Mouse (Mus musculus): ENCODE data around the gene Psg20. TPM values are rescaled to one million over a fixed set of nuclear protein-coding genes. Genes with fewer than 3 reads are reported as not detected.
"Not testable (repeated sequence)": the region's sequence is repeated elsewhere in the genome, so short reads cannot be mapped to it uniquely, and the experiment has no call there.

Psg20 gene
- polyA plus RNA-seq (2012; rRNA removed), result not detected in 2 replicates

DNA sequence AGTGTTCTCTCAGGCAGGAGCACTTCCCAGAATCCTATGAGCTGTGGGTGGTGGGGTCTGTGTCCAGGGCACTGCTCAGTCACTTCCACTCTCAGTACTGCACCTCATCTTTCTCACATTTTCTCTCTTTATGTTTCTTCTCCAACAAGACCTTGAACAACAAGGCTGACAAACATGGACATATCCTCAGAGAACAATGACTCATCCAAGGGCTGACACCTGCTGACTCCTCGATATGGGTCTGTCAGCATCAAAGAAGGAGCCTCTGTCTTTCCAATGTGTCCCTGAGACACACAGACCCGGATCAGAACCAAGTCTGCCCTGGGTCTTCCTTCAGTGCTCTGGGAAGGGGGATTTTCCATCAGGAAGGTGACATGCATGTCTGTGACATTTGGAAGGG, at the start of gene Psg20:
Psg20 (minus strand) TSS at position 101 of the 400 bp plus-strand sequence.
- Histone ChIP-seq H3K4me3 (ENCODE audit: control insufficient read depth, low read depth, low read length) (no peak within 1 kb of the TSS), H3K4me1 (ENCODE audit: control insufficient read depth, insufficient read depth, low read length) (no peaks in the 10 kb centered on the region), H3K36me3 (ENCODE audit: control insufficient read depth, insufficient read depth, low read length) (no peaks in the 10 kb centered on the region), H3K27ac (ENCODE audit: control insufficient read depth, insufficient read depth, low read depth, low read length) (no peak within 1 kb of the TSS), H3K27me3 (ENCODE audit: control insufficient read depth, insufficient read depth, low read length) (no peaks in the 10 kb centered on the region)
- TF ChIP-seq CTCF (IDR thresholded peaks at IDR 0.05; ENCODE audit: control insufficient read depth, insufficient read depth, insufficient replicate concordance, low read depth, low read length) (no peak), POLR2A (IDR thresholded peaks at IDR 0.05; ENCODE audit: control insufficient read depth, low read depth, low read length) (no peak)

DNA sequence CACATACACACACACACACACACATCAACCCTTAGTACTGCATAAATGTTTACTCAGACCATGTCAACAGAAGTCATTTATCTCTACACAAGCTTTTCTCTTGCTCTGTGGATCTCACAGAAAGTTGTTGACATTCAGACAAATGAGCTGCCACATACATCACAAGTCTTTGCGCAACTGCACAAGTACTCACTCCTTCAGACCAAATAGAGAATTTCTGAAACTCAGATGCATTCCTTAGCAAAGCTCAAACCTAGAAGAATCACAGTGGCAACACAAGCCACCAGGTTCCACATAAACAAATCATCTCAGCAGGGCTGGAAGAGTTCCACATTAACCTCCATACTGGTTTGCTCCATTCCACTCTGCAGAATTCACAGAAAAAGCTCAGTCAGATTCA, 48.5 kb upstream of the Psg20 start:
- Histone ChIP-seq H3K36me3 (ENCODE audit: control insufficient read depth, insufficient read depth, low read length) (no peaks in the 10 kb centered on the region), H3K4me1 (ENCODE audit: control insufficient read depth, insufficient read depth, low read length) (no peaks in the 10 kb centered on the region), H3K4me3 (ENCODE audit: control insufficient read depth, low read depth, low read length) (no peak overlapping the region), H3K27ac (ENCODE audit: control insufficient read depth, insufficient read depth, low read depth, low read length) (no peak overlapping the region), H3K27me3 (ENCODE audit: control insufficient read depth, insufficient read depth, low read length) (no peaks in the 10 kb centered on the region)
- TF ChIP-seq POLR2A (IDR thresholded peaks at IDR 0.05; ENCODE audit: control insufficient read depth, low read depth, low read length), result no peak
- no peak for TF ChIP-seq CTCF (IDR thresholded peaks at IDR 0.05; ENCODE audit: control insufficient read depth, insufficient read depth, insufficient replicate concordance, low read depth, low read length)

DNA sequence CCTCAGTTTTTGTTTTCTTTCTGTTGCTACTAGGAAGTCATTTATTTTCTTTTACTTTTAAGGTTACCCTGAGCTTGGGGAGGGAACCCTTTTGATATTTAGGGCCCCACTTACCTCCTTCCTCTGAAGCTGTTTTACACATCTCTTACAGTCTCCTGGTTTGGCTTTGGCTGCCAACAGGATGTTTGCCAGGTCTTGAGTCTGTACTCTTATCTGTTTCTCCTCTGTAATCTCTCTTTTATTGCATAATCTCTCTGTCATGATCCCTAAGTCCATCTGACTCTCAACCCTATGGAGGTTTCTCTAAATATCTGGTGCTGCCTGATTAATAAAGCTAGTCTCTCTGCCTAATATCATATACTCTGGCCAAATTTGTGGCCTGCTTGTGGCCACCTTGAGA, 47.1 kb upstream of the Psg20 start:
- Histone ChIP-seq H3K4me3 (ENCODE audit: control insufficient read depth, low read depth, low read length) (no peak overlapping the region), H3K4me1 (ENCODE audit: control insufficient read depth, insufficient read depth, low read length) (no peaks in the 10 kb centered on the region), H3K27ac (ENCODE audit: control insufficient read depth, insufficient read depth, low read depth, low read length) (no peak overlapping the region), H3K27me3 (ENCODE audit: control insufficient read depth, insufficient read depth, low read length) (no peaks in the 10 kb centered on the region), H3K36me3 (ENCODE audit: control insufficient read depth, insufficient read depth, low read length) (no peaks in the 10 kb centered on the region)
- no peak for TF ChIP-seq CTCF (IDR thresholded peaks at IDR 0.05; ENCODE audit: control insufficient read depth, insufficient read depth, insufficient replicate concordance, low read depth, low read length)
- TF ChIP-seq POLR2A (IDR thresholded peaks at IDR 0.05; ENCODE audit: control insufficient read depth, low read depth, low read length), result no peak

DNA sequence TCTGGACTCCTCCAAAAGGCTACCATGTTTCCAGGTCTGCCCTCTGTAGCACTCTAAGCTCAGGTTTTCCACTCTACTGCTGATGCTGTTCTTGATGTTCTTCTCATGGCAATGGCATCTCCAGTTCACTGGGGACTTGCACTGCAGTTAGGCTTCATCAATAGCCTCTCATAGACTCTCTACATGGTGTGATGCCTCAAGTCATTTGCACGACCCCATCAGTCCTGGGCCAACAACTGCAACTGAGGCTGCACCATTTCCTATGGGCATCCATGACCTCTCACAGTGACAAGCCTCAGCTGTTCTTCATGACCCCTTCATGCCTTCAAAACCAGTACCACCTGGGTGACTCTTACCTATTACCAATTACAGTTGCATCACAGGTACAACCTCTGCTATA, 42.4 kb upstream of the Psg20 start:
- H3K27ac ChIP-seq (ENCODE audit: control insufficient read depth, insufficient read depth, low read depth, low read length), result no peak overlapping the region
- TF ChIP-seq POLR2A (IDR thresholded peaks at IDR 0.05; ENCODE audit: control insufficient read depth, low read depth, low read length) (no peak), CTCF (IDR thresholded peaks at IDR 0.05; ENCODE audit: control insufficient read depth, insufficient read depth, insufficient replicate concordance, low read depth, low read length) (no peak)
- H3K4me1 ChIP-seq (ENCODE audit: control insufficient read depth, insufficient read depth, low read length), result no peaks in the 10 kb centered on the region
- no peaks in the 10 kb centered on the region for H3K36me3 ChIP-seq (ENCODE audit: control insufficient read depth, insufficient read depth, low read length)
- H3K27me3 ChIP-seq (ENCODE audit: control insufficient read depth, insufficient read depth, low read length), result no peaks in the 10 kb centered on the region
- no peak overlapping the region for H3K4me3 ChIP-seq (ENCODE audit: control insufficient read depth, low read depth, low read length)

DNA sequence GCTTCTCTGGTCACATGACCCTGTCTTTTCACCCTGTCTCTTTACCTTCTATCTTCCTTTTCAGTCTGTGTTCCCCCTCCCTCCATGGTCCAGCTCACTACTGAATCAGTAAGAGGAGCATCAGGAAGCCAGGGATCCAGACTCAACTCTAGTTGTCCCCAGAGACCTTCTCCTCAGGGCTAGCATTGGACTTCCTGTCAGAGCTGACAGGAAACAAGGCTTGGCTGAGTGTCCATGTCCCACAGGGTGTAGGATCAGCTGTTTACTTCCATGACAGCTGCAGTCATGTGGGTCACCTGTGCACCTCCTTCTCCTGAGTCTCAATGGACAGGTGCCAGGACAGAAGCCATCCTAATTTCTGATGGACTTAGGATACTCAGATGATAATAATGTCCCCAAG, 39.9 kb upstream of the Psg20 start:
- H3K4me3 ChIP-seq (ENCODE audit: control insufficient read depth, low read depth, low read length); H3K36me3 ChIP-seq (ENCODE audit: control insufficient read depth, insufficient read depth, low read length); H3K4me1 ChIP-seq (ENCODE audit: control insufficient read depth, insufficient read depth, low read length); H3K27me3 ChIP-seq (ENCODE audit: control insufficient read depth, insufficient read depth, low read length); H3K27ac ChIP-seq (ENCODE audit: control insufficient read depth, insufficient read depth, low read depth, low read length): not testable (repeated sequence)

DNA sequence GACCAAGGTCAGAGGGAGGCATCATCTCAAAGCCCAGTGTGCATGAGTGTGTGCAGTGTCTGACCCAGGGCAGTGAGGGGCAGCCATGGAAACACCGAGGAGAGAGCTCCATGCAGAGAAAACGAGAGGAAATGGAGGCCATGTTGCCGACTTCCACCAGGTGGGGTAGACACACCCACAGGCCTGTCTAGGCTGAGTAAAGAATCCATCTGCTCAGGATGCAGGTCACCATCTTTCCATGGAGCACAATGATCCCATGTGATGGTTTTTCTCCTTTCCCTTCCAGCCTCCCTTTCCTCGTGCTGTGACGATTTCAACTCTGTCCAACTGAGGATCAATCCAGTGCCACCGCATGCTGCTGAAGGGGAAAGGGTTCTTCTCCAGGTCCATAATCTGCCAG, 38.0 kb upstream of the Psg20 start:
- Histone ChIP-seq H3K4me1 (ENCODE audit: control insufficient read depth, insufficient read depth, low read length) (no peaks in the 10 kb centered on the region), H3K27me3 (ENCODE audit: control insufficient read depth, insufficient read depth, low read length) (no peaks in the 10 kb centered on the region), H3K36me3 (ENCODE audit: control insufficient read depth, insufficient read depth, low read length) (no peaks in the 10 kb centered on the region), H3K27ac (ENCODE audit: control insufficient read depth, insufficient read depth, low read depth, low read length) (no peak overlapping the region), H3K4me3 (ENCODE audit: control insufficient read depth, low read depth, low read length) (no peak overlapping the region)
- TF ChIP-seq CTCF (IDR thresholded peaks at IDR 0.05; ENCODE audit: control insufficient read depth, insufficient read depth, insufficient replicate concordance, low read depth, low read length) (no peak), POLR2A (IDR thresholded peaks at IDR 0.05; ENCODE audit: control insufficient read depth, low read depth, low read length) (no peak)

DNA sequence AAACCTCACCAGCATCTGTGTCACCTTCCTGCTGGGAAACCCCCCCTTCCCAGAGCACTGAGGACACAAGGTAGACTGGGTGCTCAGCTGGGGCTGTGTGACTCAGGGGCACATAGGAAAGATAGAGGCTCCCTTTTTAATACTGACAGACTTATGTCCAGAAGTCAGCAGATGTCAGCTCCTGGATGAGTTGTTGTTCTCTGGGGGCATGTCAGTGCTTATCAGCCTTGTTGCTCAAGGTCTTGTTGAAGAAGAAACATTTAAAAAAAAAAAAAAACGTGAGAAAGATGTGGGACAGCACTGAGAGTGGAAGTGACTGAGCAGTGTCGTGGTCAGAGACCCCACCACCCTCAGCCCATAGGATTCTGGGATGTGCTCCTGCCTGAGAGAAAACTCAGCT, 31.8 kb upstream of the Psg20 start, which contains the start of gene Psg22:
Psg22 (plus strand) TSS at position 301 of the 400 bp plus-strand sequence.
- Histone ChIP-seq H3K27me3 (ENCODE audit: control insufficient read depth, insufficient read depth, low read length) (no peaks in the 10 kb centered on the region), H3K4me1 (ENCODE audit: control insufficient read depth, insufficient read depth, low read length) (no peaks in the 10 kb centered on the region), H3K27ac (ENCODE audit: control insufficient read depth, insufficient read depth, low read depth, low read length) (no peak within 1 kb of the TSS), H3K36me3 (ENCODE audit: control insufficient read depth, insufficient read depth, low read length) (no peaks in the 10 kb centered on the region), H3K4me3 (ENCODE audit: control insufficient read depth, low read depth, low read length) (no peak within 1 kb of the TSS)
- no peak for TF ChIP-seq POLR2A (IDR thresholded peaks at IDR 0.05; ENCODE audit: control insufficient read depth, low read depth, low read length)
- TF ChIP-seq CTCF (IDR thresholded peaks at IDR 0.05; ENCODE audit: control insufficient read depth, insufficient read depth, insufficient replicate concordance, low read depth, low read length), result no peak

DNA sequence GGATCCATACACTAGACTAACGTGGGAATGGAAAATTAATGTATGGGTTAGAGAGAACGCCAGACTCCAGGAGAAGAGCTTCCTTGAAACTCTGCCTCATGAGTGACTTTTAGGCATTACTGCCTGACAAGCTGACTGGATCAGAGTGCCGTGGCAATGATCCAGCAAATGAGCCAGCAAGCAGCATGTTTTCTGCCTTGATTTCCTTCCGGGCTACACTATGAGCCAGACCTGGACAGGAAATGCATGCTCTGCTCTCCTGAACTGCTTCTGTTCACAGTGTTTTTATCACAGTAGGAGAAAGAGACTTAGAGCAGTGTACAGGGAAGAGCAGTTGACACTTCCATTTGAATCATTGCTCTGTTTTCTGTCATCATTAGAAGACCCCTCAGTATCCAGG, 29.6 kb upstream of the Psg20 start:
- Histone ChIP-seq H3K27me3 (ENCODE audit: control insufficient read depth, insufficient read depth, low read length) (no peaks in the 10 kb centered on the region), H3K27ac (ENCODE audit: control insufficient read depth, insufficient read depth, low read depth, low read length) (no peak overlapping the region), H3K4me3 (ENCODE audit: control insufficient read depth, low read depth, low read length) (no peak overlapping the region), H3K36me3 (ENCODE audit: control insufficient read depth, insufficient read depth, low read length) (no peaks in the 10 kb centered on the region), H3K4me1 (ENCODE audit: control insufficient read depth, insufficient read depth, low read length) (no peaks in the 10 kb centered on the region)
- TF ChIP-seq POLR2A (IDR thresholded peaks at IDR 0.05; ENCODE audit: control insufficient read depth, low read depth, low read length) (no peak), CTCF (IDR thresholded peaks at IDR 0.05; ENCODE audit: control insufficient read depth, insufficient read depth, insufficient replicate concordance, low read depth, low read length) (no peak)
